Mouse (Mus musculus) embryonic facial prominence, embryonic 13.5 days (tissue): Measurements from ENCODE around the gene Prokr1. TPM values are rescaled to one million over a fixed set of nuclear protein-coding genes. Genes with fewer than 3 reads are reported as not detected.
"Not testable (repeated sequence)": the region's sequence is repeated elsewhere in the genome, so short reads cannot be mapped to it uniquely, and the experiment has no call there.

Source experiments
- ATAC-seq: fragments of 200-750 bp; cut with Nextera tagmentation; 2 replicates; pipeline ENCODE4 v1.8.0; 2017; ENCODE audit warnings: low read depth; ENCODE audit not compliant: insufficient number of reproducible peaks, insufficient read depth, low FRiP score, low TSS enrichment
- H3K27ac ChIP-seq: fragments of 300-500 bp; sonication (generic); 2 replicates; pipeline ENCODE4 v1.5.1; 2015; ENCODE audit warnings: moderate library complexity, mild to moderate bottlenecking, inconsistent platforms
- H3K27me3 ChIP-seq: fragments of 300-500 bp; sonication (generic); 2 replicates; pipeline ENCODE4 v1.6.1; 2015; ENCODE audit warnings: mild to moderate bottlenecking, inconsistent platforms
- H3K36me3 ChIP-seq: fragments of 300-500 bp; sonication (generic); 2 replicates; pipeline ENCODE4 v1.6.1; 2015; ENCODE audit warnings: mild to moderate bottlenecking, inconsistent platforms
- H3K4me1 ChIP-seq: fragments of 300-500 bp; sonication (generic); 2 replicates; pipeline ENCODE4 v1.6.1; 2015; ENCODE audit warnings: inconsistent platforms
- H3K4me2 ChIP-seq: fragments of 300-500 bp; sonication (generic); 2 replicates; pipeline ENCODE4 v1.6.1; 2015; ENCODE audit warnings: moderate library complexity, mild to moderate bottlenecking, inconsistent platforms
- H3K4me3 ChIP-seq: fragments of 300-500 bp; sonication (generic); 2 replicates; pipeline ENCODE4 v1.5.1; 2015; ENCODE audit warnings: mild to moderate bottlenecking, inconsistent platforms
- H3K9ac ChIP-seq: fragments of 300-500 bp; sonication (generic); 2 replicates; pipeline ENCODE4 v1.6.1; 2015; ENCODE audit warnings: mild to moderate bottlenecking, inconsistent platforms
- H3K9me3 ChIP-seq: fragments of 300-500 bp; sonication (generic); 2 replicates; pipeline ENCODE4 v1.6.1; 2016; ENCODE audit warnings: inconsistent platforms
- WGBS: fragments of 180-500 bp; shearing (Covaris S2); methylation state at CpG from one replicate; pipeline ENCODE4 v1.1.7; 2015; ENCODE audit warnings: mixed read lengths; 5-methylcytosine and 5-hydroxymethylcytosine counted together
- polyA plus RNA-seq: library from polyadenylated mRNA; unstranded; fragments of >200 nt; fragmentation: Nextera tagmentation; extraction: Ambion mirVana; gene quantifications from 2 replicates; pipeline ENCODE4 v1.2.1, GENCODE M21; 2015

The Prokr1 gene
- polyA plus RNA-seq, 1 experiment from 2014 or later, result 3.9 TPM

DNA sequence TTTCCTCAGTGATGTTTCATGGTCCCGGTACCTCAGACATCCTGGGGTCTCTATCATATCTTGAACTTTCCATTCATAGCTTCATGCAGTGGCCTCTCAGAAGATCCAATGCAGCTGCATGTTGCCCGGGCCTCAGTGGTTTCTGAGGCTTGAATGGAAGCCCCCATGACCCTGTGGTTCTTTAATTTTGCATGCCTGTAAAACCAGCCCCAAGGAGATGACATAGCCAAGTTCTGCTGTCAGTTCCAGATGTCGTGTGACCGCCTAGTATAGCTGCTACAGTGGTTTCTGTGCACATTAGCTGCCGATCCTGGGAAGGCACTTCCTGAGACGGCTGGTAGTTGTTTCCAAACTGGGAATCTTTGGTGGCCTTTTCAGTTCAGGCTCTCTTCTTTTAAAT lies 3.6 kb upstream of the Prokr1 start:
- Histone ChIP-seq H3K27me3 (peaks cover 17% of the 10 kb centered on the region), H3K4me1 (peaks cover 10% of the 10 kb centered on the region), H3K27ac (no peak overlapping the region), H3K9ac (no peak overlapping the region), H3K36me3 (no peaks in the 10 kb centered on the region), H3K9me3 (no peaks in the 10 kb centered on the region), H3K4me3 (no peak overlapping the region), H3K4me2 (no peak overlapping the region)
- ATAC-seq, result no peak
- 54% methylated on average over 6 of the region's 6 CpGs for WGBS

DNA sequence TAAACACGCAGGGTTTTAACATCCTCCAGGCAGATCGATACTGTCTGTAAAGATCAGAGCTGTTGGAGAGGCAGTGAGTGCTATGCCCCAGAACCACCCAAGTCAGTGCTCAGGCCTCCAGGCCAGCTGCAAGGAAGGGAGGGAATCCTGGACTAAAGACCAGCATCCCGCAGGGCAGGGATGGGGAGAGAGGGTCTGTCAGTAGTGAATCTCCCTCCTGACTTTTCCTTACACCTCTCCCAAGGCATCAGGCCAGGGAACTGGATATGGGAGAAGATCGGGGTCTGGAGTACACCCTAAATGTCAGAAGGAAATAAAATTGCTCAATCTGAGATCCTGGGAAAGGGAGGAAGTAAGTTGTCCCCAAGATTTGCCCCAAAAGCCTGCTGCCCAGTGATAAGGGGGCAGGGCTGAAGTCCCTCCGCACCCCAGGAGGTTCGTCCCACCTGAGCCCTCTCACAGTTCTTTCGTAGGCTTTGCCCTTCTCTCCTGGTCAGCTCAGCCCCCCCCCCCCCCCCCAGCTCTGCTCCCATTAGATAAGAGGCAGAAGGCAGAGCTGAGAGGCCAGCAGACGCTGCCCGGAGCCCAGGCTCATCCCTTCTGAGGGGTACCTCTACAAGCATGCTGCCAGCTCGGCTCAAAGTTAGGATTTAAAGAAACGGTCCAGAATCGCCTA lies 687 bp downstream of the Prokr1 start:
- peak overlapping the region; percentile 72 for H3K9ac ChIP-seq
- WGBS, result 13% methylated on average over 12 of the region's 12 CpGs

DNA sequence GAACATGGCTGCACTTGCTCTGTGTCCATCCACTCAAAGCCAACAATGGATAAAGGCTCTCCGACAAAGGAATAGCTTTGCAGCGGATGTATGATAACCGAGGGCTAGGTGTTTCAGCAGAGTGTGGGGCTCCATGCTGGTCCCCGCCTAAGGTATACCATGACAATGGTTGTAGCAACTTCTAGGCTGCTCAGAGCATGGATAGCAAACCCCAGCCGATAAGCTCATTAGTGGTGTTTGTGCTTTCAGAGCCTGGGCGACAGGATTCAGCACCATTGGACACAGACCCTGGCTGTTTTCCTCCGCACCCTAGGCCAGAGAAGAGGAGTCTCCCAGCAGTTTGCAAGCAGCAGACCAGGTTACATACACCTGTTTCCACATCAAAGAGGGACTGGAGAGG lies 6.6 kb downstream of the Prokr1 start:
- Histone ChIP-seq H3K9me3 (no peaks in the 10 kb centered on the region), H3K4me1 (peaks cover 3% of the 10 kb centered on the region; the same call in 1 of the 2 replicates), H3K4me2 (no peak overlapping the region), H3K9ac (no peak overlapping the region), H3K4me3 (no peak overlapping the region), H3K27me3 (peaks cover 18% of the 10 kb centered on the region), H3K27ac (no peak overlapping the region), H3K36me3 (no peaks in the 10 kb centered on the region)
- no peak for ATAC-seq
- WGBS, result 88% methylated on average over 7 of the region's 7 CpGs

More for the DNA sequence above, 687 bp downstream of the Prokr1 start:
- no peaks in the 10 kb centered on the region for H3K36me3 ChIP-seq
- peaks cover 37% of the 10 kb centered on the region for H3K27me3 ChIP-seq
- peak overlapping the region; percentile 57 for H3K4me3 ChIP-seq
- peaks cover 10% of the 10 kb centered on the region for H3K4me1 ChIP-seq
- peak overlapping the region; percentile 94 for H3K4me2 ChIP-seq
- H3K9me3 ChIP-seq, result no peaks in the 10 kb centered on the region
- ATAC-seq, result no peak; the same call in 1 of the 2 replicates
- H3K27ac ChIP-seq, result no peak overlapping the region

DNA sequence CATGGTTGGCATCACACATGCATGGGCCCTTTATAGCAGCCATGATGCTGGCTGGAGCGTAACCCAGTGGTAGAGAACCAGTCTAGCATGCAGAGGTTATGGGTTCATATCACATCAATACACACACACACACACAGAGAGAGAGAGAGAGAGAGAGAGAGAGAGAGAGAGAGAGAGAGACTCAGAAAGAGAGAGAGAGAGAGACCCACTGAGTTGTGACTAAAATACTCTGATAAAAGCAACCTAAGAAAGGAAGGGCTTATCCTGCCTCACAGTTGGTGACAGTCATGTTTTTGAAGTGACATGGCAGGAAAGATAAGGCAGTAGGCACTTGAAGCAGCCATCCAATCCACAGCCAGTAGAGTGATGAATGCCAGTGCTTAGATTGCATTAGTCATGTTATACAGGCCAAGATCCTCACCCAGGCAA lies 7.3 kb downstream of the Prokr1 start:
- Histone ChIP-seq H3K4me1 (peaks cover 3% of the 10 kb centered on the region; the same call in 1 of the 2 replicates), H3K4me3 (no peak overlapping the region), H3K9me3 (no peaks in the 10 kb centered on the region), H3K4me2 (no peak overlapping the region), H3K27me3 (peaks cover 10% of the 10 kb centered on the region; the same call in 1 of the 2 replicates), H3K9ac (no peak overlapping the region), H3K36me3 (no peaks in the 10 kb centered on the region), H3K27ac (no peak overlapping the region)
- WGBS, result 83% methylated on average over 1 of the region's 1 CpGs
- ATAC-seq, result no peak

DNA sequence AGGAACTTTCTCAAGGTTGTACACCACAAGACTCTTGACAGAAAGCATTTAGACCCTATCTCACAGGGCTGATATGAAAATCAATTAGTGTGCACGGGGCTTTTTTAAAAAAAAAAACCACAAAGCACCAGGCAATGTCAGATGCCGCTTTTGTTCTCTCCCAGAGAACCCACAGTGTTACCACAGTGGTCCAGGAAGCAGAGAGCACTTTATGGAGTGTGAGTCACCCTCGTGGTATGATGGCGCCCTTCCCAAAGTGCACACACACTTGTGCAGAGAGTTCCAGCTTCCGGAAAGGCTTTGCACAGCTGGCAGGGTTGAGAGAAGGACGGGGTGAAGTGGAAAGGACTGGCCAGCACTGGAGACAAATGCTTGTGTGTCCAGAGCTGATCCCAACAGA lies 8.1 kb downstream of the Prokr1 start:
- Histone ChIP-seq H3K4me3 (no peak overlapping the region), H3K36me3 (no peaks in the 10 kb centered on the region), H3K4me2 (no peak overlapping the region), H3K9me3 (no peaks in the 10 kb centered on the region), H3K27ac (no peak overlapping the region), H3K27me3 (peaks cover 8% of the 10 kb centered on the region; the same call in 1 of the 2 replicates), H3K9ac (no peak overlapping the region), H3K4me1 (peaks cover 3% of the 10 kb centered on the region; the same call in 1 of the 2 replicates)
- 66% methylated on average over 6 of the region's 6 CpGs for WGBS
- no peak for ATAC-seq

DNA sequence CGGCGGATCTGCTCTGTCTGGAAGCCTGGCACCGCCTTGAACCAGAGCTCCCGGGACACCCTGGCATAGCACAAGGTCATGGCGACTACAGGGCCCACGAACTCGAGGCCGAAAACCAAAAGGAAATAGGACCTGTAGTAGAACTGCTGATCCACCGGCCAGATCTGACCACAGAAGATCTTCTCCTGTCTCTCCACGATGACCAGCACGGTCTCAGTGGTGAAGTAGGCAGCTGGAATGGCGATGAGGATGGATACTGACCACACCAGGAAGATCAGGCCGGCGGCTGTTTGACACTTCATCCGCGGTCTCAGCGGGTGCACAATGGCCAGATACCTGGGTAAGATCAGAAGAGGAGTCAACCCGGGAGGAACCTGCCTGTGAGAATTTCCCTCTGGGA lies 9.0 kb downstream of the Prokr1 start:
- Histone ChIP-seq H3K4me2 (no peak overlapping the region), H3K9ac (no peak overlapping the region), H3K27ac (no peak overlapping the region), H3K4me3 (no peak overlapping the region), H3K27me3 (peaks cover 2% of the 10 kb centered on the region; the same call in 1 of the 2 replicates), H3K36me3 (no peaks in the 10 kb centered on the region), H3K9me3 (no peaks in the 10 kb centered on the region), H3K4me1 (peaks cover 7% of the 10 kb centered on the region; the same call in 1 of the 2 replicates)
- ATAC-seq, result no peak
- 88% methylated on average over 18 of the region's 18 CpGs for WGBS

DNA sequence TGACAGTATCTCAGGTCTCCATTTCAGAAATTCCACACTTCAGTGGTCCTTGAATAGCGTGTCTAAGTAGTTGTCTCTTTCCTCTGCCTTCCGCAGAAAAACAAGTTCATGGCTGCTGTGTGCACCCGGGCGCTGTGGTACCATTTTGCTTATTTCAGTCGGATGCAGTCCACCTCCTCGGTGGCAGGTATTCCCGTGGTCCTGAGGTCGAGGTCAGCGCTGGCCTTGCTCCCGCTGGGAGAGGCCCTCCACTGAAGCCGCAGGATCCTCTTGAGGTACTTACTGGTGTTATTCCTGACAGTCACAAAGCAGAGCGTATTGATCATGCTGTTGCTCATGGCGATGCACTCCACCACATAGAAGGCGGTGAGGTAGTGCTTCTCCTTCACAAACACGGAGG lies 9.5 kb downstream of the Prokr1 start:
- WGBS, result 87% methylated on average over 15 of the region's 15 CpGs

DNA sequence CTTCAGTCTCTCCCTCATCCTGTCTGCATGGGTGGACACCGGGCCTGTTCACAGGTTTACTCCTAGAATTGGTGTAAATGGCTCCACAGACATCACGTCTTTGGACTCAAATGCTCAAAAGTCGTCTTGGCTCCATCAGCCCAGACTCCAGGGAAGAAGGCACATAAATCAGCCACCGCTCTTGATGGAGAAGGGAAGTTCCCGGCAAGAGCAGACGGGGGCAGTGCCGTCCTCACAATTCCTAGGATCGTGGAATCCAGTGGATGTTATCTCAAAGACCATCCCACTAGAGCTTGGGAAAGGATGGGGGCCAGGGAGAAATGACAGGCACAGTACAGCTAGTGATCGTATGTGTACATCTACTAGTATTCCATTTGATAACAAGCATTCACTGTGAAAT lies 12.3 kb downstream of the Prokr1 start:
- no peaks in the 10 kb centered on the region for H3K36me3 ChIP-seq
- peaks cover 10% of the 10 kb centered on the region; the same call in 1 of the 2 replicates for H3K4me1 ChIP-seq
- ATAC-seq, result no peak
- H3K9me3 ChIP-seq, result no peaks in the 10 kb centered on the region
- no peak overlapping the region for H3K4me3 ChIP-seq
- H3K27me3 ChIP-seq, result no peaks in the 10 kb centered on the region
- no peak overlapping the region for H3K9ac ChIP-seq
- WGBS, result 54% methylated on average over 9 of the region's 9 CpGs
- H3K27ac ChIP-seq, result no peak overlapping the region
- no peak overlapping the region for H3K4me2 ChIP-seq

More for the DNA sequence above, 9.5 kb downstream of the Prokr1 start:
- H3K9me3 ChIP-seq, result no peaks in the 10 kb centered on the region
- H3K27ac ChIP-seq, result no peak overlapping the region
- H3K4me1 ChIP-seq, result peaks cover 10% of the 10 kb centered on the region; the same call in 1 of the 2 replicates
- no peak for ATAC-seq
- no peak overlapping the region for H3K9ac ChIP-seq
- no peaks in the 10 kb centered on the region for H3K36me3 ChIP-seq
- no peak overlapping the region for H3K4me3 ChIP-seq
- H3K4me2 ChIP-seq, result no peak overlapping the region
- no peaks in the 10 kb centered on the region for H3K27me3 ChIP-seq

DNA sequence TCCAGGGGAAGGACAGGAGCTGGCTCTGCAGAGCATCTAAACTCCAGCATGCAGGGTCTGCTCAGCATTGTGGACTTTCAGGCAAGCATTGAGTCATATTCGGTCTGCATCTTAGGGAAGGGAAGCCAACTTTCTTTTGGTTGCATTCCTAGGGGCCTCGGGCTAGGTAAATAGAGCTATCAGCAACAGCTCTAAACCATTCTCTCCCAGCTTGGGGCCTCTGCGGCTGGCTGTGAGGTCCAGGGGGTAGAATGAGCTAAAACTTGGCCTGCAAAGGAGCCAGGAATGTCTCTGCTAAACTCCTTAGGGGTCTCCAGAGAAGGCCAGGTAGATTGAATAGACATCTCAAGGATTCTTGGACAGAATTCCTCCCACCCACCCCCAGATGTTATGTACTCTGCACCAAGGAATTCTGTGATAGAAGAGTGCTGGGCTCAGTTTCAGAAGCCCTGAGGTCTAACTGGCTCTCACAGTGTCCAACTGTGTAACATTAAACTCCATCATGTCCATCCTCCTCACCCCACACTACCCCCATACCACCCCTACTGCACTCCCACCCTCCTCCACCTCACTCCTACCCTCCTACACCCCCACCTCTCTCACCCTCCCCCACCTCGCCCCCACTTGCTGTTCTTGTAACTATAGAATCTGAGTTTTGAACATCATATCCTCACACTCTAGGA lies 13.8 kb downstream of the Prokr1 start:
- H3K4me3 ChIP-seq, result no peak overlapping the region
- 0 out of 2 replicates have a peak overlapping the region, but pooled peaks have one; percentile 39 for H3K27ac ChIP-seq
- ATAC-seq, result no peak
- H3K27me3 ChIP-seq, result no peaks in the 10 kb centered on the region
- peaks cover 7% of the 10 kb centered on the region; the same call in 1 of the 2 replicates for H3K4me1 ChIP-seq
- H3K9me3 ChIP-seq, result no peaks in the 10 kb centered on the region
- H3K9ac ChIP-seq, result no peak overlapping the region
- H3K4me2 ChIP-seq, result no peak overlapping the region
- no peaks in the 10 kb centered on the region for H3K36me3 ChIP-seq
- 44% methylated on average over 4 of the region's 4 CpGs for WGBS

DNA sequence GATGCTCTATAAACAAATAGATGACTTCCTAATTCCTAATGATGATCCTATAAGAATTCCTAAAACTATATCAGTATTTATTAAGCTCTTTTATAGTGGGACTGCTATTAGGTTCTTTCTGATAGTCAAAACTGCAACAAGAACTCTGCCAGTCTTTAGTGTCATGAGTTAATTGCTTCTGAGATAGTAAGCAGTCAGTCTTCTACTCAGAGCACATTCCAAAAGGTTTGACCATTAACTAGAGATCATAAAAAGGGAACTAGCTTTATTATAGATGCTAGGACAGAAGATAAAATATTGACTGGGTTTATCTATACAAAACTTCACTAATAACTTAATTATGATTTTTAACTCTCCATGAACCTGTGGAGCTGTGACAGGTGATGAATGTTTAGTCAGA lies 18.7 kb downstream of the Prokr1 start:
- not testable (repeated sequence) for H3K4me3 ChIP-seq, H3K4me2 ChIP-seq, H3K9ac ChIP-seq, ATAC-seq, H3K27me3 ChIP-seq, H3K27ac ChIP-seq, H3K36me3 ChIP-seq, H3K4me1 ChIP-seq, H3K9me3 ChIP-seq

DNA sequence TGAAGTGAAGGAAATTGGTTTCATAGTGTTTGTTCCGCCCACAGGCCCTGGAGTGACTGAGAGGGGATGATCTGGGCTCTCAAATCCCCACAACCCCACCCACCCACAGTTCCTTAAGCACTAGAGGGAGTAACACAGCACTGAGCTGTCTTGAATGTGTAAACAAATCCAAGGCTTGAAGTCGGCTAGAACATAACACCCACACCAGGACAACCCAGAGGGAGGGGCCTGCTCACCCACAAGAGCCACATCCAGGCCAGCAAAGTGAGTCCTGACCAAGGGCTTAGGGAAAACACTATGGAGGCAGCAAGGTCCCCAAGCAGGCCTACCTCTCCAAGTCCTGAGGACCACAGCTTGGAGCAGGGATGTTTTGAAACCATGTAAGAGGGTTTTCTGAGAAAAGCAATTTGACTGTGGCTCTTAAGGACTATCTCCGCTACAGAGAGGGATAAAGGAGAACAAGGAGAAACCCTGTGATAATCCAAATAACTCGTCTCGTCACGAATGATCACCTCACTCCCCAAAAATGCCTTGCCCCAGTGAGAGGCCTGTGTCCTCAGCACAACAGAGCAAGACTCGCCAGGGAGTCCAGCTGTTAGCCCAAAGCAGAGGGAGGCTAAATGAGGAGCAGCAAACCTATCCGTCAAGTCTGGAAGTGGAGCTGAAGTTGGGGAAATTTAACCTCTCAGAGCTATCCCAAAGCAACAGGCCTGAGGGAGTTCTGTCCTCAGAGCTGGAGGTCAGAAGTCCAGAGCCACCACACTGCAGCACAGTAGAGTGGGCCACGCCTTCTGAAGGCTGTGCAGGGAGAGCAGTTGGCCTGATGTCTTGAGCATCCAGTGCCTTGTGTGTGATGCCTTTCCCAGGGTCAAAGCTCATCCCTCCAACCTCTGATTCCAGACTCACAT lies 22.6 kb downstream of the Prokr1 start:
- H3K9me3 ChIP-seq, result peaks cover 4% of the 10 kb centered on the region; the same call in 1 of the 2 replicates
- no peaks in the 10 kb centered on the region for H3K36me3 ChIP-seq
- H3K27me3 ChIP-seq, result no peaks in the 10 kb centered on the region
- 60% methylated on average over 9 of the region's 9 CpGs for WGBS
- H3K4me2 ChIP-seq, result no peak overlapping the region
- no peak overlapping the region for H3K27ac ChIP-seq
- H3K4me1 ChIP-seq, result no peaks in the 10 kb centered on the region
- H3K4me3 ChIP-seq, result no peak overlapping the region
- no peak overlapping the region for H3K9ac ChIP-seq
- ATAC-seq, result no peak
